Mouse (Mus musculus): ENCODE measurements around the gene Tmem206.

DNA sequence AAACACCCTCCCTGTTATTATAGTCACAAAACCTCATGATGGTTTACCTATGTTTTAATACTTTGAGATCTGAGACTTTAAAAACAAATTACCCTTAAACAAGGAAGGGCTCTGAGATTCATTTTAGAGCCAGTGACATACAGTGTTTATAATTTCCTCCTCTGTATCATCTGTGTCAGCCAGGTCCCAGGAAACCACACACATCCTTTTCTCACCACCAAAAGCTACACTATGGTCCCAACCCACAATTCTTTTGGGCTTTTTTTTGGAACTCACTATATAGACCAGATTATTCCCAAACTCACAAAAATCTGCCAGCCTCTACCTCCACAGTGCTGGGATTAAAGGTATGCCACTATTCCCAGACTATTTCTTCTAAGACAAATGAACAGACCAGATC lies 43.4 kb downstream of the Tmem206 start:
- TF ChIP-seq POLR2A (IDR thresholded peaks at IDR 0.05; ENCODE audit: borderline replicate concordance, control insufficient read depth, low read depth, low read length) (no peak), CTCF (IDR thresholded peaks at IDR 0.05; ENCODE audit: control insufficient read depth, insufficient read depth, low read length) (no peak)
